In genomic region chr1:142893156-142893555, GRCm38 (mm10) we compare ENCODE assay signal across 25 mouse cellular contexts.
"Had no signal": no experiment of that assay in that cellular context is flagged by ENCODE, and none has a peak within 500 bp of the region (broad histone marks: within the 10 kb centered on the region; RNA-seq: fewer than 3 reads in every experiment).

No protein-coding gene starts in this region.

- H3K4me3 ChIP-seq: embryonic facial prominence, embryonic 10.5 days; embryonic facial prominence, embryonic 12.5 days; embryonic facial prominence, embryonic 13.5 days; embryonic facial prominence, embryonic 15.5 days; erythroblast, embryonic 14.5 days; forebrain, embryonic 10.5 days; forebrain, embryonic 12.5 days; forebrain, embryonic 13.5 days; forebrain, embryonic 15.5 days; gastrocnemius, adult 2 months; heart, adult 2 months had no signal

- H3K36me3 ChIP-seq: embryonic facial prominence, embryonic 10.5 days; embryonic facial prominence, embryonic 12.5 days; embryonic facial prominence, embryonic 13.5 days; embryonic facial prominence, embryonic 15.5 days; forebrain, embryonic 10.5 days; forebrain, embryonic 12.5 days; forebrain, embryonic 15.5 days had no signal

- H3K9me3 ChIP-seq: embryonic facial prominence, embryonic 10.5 days; embryonic facial prominence, embryonic 12.5 days; embryonic facial prominence, embryonic 13.5 days; embryonic facial prominence, embryonic 15.5 days; forebrain, embryonic 10.5 days; forebrain, embryonic 12.5 days; forebrain, embryonic 13.5 days; forebrain, embryonic 15.5 days had no signal

- H3K27ac ChIP-seq: embryonic facial prominence, embryonic 10.5 days; embryonic facial prominence, embryonic 12.5 days; embryonic facial prominence, embryonic 13.5 days; embryonic facial prominence, embryonic 15.5 days; forebrain, embryonic 10.5 days; forebrain, embryonic 12.5 days; forebrain, embryonic 13.5 days; forebrain, embryonic 15.5 days; heart, adult 2 months had no signal

- H3K4me1 ChIP-seq: embryonic facial prominence, embryonic 10.5 days; embryonic facial prominence, embryonic 12.5 days; embryonic facial prominence, embryonic 13.5 days; embryonic facial prominence, embryonic 15.5 days; forebrain, embryonic 10.5 days; forebrain, embryonic 12.5 days; forebrain, embryonic 13.5 days; forebrain, embryonic 15.5 days had no signal

- H3K27me3 ChIP-seq: embryonic facial prominence, embryonic 12.5 days; embryonic facial prominence, embryonic 13.5 days; embryonic facial prominence, embryonic 15.5 days; forebrain, embryonic 12.5 days; forebrain, embryonic 13.5 days; forebrain, embryonic 15.5 days had no signal

- H3K9ac ChIP-seq: embryonic facial prominence, embryonic 12.5 days; embryonic facial prominence, embryonic 13.5 days; embryonic facial prominence, embryonic 15.5 days; forebrain, embryonic 12.5 days; forebrain, embryonic 13.5 days; forebrain, embryonic 15.5 days; forebrain, postnatal 0 days had no signal

- DNase-seq: cerebellum, adult 9-10 months; cerebellum, adult 9-11 months; cerebellum, postnatal 10 days; cerebellum, postnatal 14 days; cerebellum, postnatal 25 days; cerebellum, postnatal 36 days; embryo, embryonic 11 days; forebrain, postnatal 0 days; gastrocnemius, adult 2 months; gastrocnemius, postnatal 10 days; gastrocnemius, postnatal 14 days; gastrocnemius, postnatal 25 days; gastrocnemius, postnatal 36 days; heart, adult 11 months; heart, adult 18-20 months; heart, adult 2 months had no signal
